Mouse (Mus musculus): Measurements from ENCODE around the gene Fgfr2. TPM values are rescaled to one million over a fixed set of nuclear protein-coding genes. Genes with fewer than 3 reads are reported as not detected.

Fgfr2 gene
- polyA plus RNA-seq, 1 experiment: 114 TPM

DNA sequence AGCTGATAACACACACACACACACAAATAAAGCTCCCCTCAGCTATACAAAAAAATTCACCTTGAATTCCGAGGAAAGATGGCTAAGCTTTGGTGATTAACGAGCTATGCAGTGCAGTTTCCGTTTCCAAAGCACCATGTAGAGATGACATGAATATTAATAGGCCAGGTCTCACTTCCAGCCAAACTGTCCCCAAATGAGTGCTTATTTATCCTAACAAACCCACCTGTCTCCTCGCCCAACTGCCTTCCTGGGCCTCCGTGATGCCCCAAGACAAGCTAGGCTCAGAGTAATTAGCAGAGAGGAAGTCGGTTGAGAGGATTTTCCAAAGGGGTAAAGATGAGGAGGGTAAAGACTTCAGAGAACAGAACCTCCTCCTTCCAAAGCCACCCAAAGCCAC, 2652.1 kb downstream of the Fgfr2 start:
- TF ChIP-seq CTCF (IDR thresholded peaks at IDR 0.05; ENCODE audit: insufficient read depth, low read length): no peak
- no peak for TF ChIP-seq POLR2A (IDR thresholded peaks at IDR 0.05; ENCODE audit: borderline replicate concordance, extremely low read depth, low read depth, low read length)
- Histone ChIP-seq H3K4me3 (replicated peaks; ENCODE audit: extremely low read depth, low read depth, low read length) (no peak overlapping the region), H3K4me1 (ENCODE audit: control insufficient read depth, insufficient read depth, low read length) (no peaks in the 10 kb centered on the region)
- no peak for DNase-seq
- 72% methylated on average over 6 of the region's 6 CpGs for WGBS

DNA sequence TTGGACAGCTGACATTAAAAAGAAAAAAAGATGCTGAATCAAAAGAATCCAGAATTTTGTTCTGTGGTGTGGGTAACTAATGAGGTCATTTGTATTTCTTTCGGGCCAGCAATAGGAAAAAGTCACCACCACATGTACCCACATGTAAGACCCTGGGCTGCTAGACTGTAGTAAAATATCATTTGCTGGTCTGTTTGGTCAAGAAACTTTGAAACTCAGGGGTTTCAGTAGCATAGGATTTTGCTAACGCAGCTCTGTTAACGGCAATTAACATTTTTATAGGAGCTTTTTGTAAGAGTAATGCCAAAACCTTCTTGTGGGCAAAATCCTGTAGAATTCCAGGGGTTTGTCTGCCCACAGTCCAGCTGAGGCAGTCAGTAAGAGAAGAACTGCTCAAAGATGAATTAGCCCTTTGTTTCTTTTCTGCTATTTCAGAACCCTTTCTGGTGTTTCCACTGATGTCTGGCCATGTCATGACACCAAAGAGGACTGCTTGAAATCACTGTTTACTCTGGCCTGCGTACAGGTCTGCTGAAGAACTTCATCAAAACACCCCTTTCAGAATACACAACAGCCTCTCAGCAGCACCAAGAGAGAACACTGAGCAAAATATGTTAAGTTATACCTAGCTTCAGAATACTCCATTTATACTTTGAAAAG, 2667.4 kb downstream of the Fgfr2 start:
- H3K4me1 ChIP-seq (ENCODE audit: control insufficient read depth, insufficient read depth, low read length): no peaks in the 10 kb centered on the region
- TF ChIP-seq CTCF (IDR thresholded peaks at IDR 0.05; ENCODE audit: insufficient read depth, low read length): no peak
- no peak for DNase-seq
- WGBS: 75% methylated on average over 4 of the region's 4 CpGs
- no peak overlapping the region for H3K4me3 ChIP-seq (replicated peaks; ENCODE audit: extremely low read depth, low read depth, low read length)

DNA sequence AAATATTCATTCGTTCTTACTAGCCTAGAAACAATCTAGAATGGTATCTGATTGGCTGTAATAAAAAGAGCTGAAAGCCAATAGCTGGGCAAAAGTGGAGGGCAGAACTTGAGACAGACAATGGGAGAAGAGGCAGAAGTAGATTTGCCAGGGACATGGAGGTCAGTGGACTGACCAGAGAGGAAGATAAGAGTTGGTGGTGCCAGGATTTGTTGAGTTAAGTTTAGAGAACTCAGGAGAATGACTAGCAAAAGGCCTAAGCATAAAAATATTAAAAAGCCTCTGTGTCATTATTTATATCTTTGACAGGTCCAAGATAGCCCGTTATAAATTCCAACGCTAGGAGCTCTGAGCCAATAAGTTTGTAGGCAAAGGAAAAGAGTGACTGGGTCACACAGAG, 2668.9 kb downstream of the Fgfr2 start:
- no peak for DNase-seq
- WGBS: 43% methylated on average over 3 of the region's 3 CpGs
- Histone ChIP-seq H3K4me3 (replicated peaks; ENCODE audit: extremely low read depth, low read depth, low read length) (no peak overlapping the region), H3K4me1 (ENCODE audit: control insufficient read depth, insufficient read depth, low read length) (no peaks in the 10 kb centered on the region)
- TF ChIP-seq POLR2A (IDR thresholded peaks at IDR 0.05; ENCODE audit: borderline replicate concordance, extremely low read depth, low read depth, low read length) (no peak), CTCF (IDR thresholded peaks at IDR 0.05; ENCODE audit: insufficient read depth, low read length) (no peak)

DNA sequence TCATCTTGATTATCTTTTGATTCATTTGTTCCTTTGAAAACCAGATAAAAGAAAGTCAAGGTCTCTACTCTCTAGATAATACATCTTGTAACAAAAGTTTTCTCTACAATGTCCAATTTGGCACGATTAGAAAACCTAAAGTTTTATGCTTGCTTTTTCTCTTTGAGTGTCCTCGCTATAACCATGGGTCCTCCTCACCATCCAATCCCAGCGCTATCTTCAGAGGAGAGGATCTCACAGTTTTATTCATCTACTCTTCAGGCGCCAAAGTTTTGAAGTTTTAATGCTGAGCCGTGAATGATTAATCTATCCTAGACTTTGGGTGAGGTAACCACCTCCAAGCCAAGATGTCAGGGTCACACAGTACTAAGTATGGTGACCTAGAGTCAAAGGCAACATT, 2687.4 kb downstream of the Fgfr2 start:
- no peak for DNase-seq
- H3K4me1 ChIP-seq (ENCODE audit: control insufficient read depth, insufficient read depth, low read length): no peaks in the 10 kb centered on the region
- TF ChIP-seq CTCF (IDR thresholded peaks at IDR 0.05; ENCODE audit: insufficient read depth, low read length) (no peak), POLR2A (IDR thresholded peaks at IDR 0.05; ENCODE audit: borderline replicate concordance, extremely low read depth, low read depth, low read length) (no peak)
- no peak overlapping the region for H3K4me3 ChIP-seq (replicated peaks; ENCODE audit: extremely low read depth, low read depth, low read length)
- 87% methylated on average over 5 of the region's 5 CpGs for WGBS

DNA sequence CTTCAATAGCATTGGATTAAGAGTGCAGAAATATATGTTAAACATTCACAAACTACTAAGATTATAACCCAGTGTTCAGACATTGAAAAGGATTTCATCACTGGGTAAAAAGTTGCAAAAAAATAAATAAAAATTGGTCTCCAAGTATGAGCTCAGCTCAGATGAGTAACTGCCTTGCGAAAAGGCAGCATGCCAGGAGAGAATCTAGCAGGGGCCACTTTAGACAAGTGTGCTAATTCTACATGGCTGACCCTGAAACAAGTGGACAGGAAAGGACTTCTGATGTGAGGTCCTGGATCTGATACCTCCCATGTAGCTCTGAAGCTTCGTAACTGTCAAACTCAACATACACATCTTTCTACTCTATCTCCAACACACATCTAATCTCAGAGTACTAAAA, 2691.0 kb downstream of the Fgfr2 start:
- DNase-seq: no peak
- TF ChIP-seq POLR2A (IDR thresholded peaks at IDR 0.05; ENCODE audit: borderline replicate concordance, extremely low read depth, low read depth, low read length): no peak
- no peak for TF ChIP-seq CTCF (IDR thresholded peaks at IDR 0.05; ENCODE audit: insufficient read depth, low read length)
- Histone ChIP-seq H3K4me3 (replicated peaks; ENCODE audit: extremely low read depth, low read depth, low read length) (no peak overlapping the region), H3K4me1 (ENCODE audit: control insufficient read depth, insufficient read depth, low read length) (no peaks in the 10 kb centered on the region)
- WGBS: 79% methylated on average over 2 of the region's 2 CpGs

DNA sequence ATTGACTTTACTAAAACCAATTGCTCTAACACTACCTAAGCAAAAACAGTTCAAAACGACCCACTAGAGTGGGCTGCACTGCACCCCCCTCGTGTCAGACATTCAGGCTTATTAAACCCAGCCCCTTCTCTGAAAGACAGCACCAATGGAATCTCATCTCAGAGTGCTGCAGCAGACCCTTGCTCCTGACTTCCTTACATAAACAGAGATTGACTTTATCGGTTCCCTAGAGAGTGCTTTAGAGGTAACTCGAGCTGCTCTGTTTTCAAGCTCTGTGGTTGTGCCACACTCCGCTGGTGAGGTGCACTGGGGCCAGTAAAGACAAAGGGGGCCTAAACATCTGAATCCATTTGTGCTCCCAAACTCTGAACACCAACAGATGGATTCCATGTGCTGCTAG, 2696.6 kb downstream of the Fgfr2 start:
- no peak for TF ChIP-seq CTCF (IDR thresholded peaks at IDR 0.05; ENCODE audit: insufficient read depth, low read length)
- TF ChIP-seq POLR2A (IDR thresholded peaks at IDR 0.05; ENCODE audit: borderline replicate concordance, extremely low read depth, low read depth, low read length): no peak
- no peak for DNase-seq
- WGBS: 29% methylated on average over 5 of the region's 5 CpGs
- Histone ChIP-seq H3K4me3 (replicated peaks; ENCODE audit: extremely low read depth, low read depth, low read length) (no peak overlapping the region), H3K4me1 (ENCODE audit: control insufficient read depth, insufficient read depth, low read length) (no peaks in the 10 kb centered on the region)

DNA sequence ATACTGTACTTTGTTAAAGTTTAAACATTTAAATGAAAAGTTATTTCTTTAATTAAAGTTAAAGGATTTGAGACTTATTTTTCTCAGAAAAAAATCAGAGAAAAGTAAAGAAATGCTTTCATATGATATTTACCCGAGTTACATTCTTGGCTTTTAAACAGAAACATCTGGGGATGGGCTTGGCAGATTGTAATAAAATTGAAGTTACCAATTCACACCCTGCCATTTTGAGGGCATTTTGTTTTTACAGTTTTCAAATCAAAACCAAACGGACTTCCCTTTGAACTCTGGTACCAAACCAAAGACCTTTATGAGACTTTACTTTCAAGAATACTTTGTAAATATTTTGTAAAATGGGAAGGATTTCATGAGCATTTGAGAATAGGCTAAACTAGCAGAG, 2697.2 kb downstream of the Fgfr2 start:
- Histone ChIP-seq H3K4me1 (ENCODE audit: control insufficient read depth, insufficient read depth, low read length) (no peaks in the 10 kb centered on the region), H3K4me3 (replicated peaks; ENCODE audit: extremely low read depth, low read depth, low read length) (no peak overlapping the region)
- TF ChIP-seq CTCF (IDR thresholded peaks at IDR 0.05; ENCODE audit: insufficient read depth, low read length) (no peak), POLR2A (IDR thresholded peaks at IDR 0.05; ENCODE audit: borderline replicate concordance, extremely low read depth, low read depth, low read length) (no peak)
- DNase-seq: no peak
- WGBS: 57% methylated on average over 2 of the region's 2 CpGs

DNA sequence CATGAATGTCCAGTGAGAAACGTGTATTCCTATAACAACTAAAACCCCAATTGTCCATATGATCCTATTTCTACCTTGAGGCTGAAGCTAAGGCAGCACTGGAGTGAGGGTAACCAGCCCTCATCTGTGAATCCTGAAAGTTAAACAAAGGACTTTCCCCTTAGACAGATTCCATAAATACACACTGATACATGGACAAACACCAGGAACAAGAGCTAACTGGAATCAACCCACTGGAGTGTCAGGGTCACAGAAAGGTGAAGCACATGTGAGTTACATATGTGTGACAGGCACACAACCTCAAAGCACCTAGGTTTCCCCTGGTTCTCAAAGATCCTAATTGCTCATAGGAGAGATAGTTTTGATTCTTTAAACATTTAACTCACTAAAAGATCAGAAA, 2703.2 kb downstream of the Fgfr2 start:
- DNase-seq: no peak
- H3K4me3 ChIP-seq (replicated peaks; ENCODE audit: extremely low read depth, low read depth, low read length): no peak overlapping the region
- TF ChIP-seq CTCF (IDR thresholded peaks at IDR 0.05; ENCODE audit: insufficient read depth, low read length) (no peak), POLR2A (IDR thresholded peaks at IDR 0.05; ENCODE audit: borderline replicate concordance, extremely low read depth, low read depth, low read length) (no peak)
- no peaks in the 10 kb centered on the region for H3K4me1 ChIP-seq (ENCODE audit: control insufficient read depth, insufficient read depth, low read length)
- WGBS: 57% methylated on average over 1 of the region's 1 CpGs

DNA sequence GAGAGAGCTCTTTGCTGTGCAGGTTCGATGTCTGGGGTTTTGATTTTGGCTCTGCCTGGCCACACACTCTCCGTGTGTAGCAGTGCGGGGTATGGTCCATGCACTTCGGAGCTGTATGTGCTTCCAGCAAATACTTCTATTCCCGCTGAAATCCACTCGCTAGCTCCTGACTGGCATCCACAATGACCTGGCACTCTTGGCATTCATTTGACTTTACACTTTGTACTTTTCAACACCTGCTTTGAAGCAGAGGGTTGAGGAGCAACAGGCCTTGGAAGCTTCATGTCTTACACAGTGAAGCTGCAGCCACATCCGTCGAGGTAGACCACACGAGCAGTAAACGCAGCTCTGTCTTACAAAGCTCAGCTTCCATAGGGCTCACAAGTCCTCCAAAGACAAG, 2715.5 kb downstream of the Fgfr2 start:
- 87% methylated on average over 10 of the region's 10 CpGs for WGBS
- H3K4me1 ChIP-seq (ENCODE audit: control insufficient read depth, insufficient read depth, low read length): no peaks in the 10 kb centered on the region
- no peak for TF ChIP-seq POLR2A (IDR thresholded peaks at IDR 0.05; ENCODE audit: borderline replicate concordance, extremely low read depth, low read depth, low read length)
- no peak for DNase-seq
- H3K4me3 ChIP-seq (replicated peaks; ENCODE audit: extremely low read depth, low read depth, low read length): no peak overlapping the region

DNA sequence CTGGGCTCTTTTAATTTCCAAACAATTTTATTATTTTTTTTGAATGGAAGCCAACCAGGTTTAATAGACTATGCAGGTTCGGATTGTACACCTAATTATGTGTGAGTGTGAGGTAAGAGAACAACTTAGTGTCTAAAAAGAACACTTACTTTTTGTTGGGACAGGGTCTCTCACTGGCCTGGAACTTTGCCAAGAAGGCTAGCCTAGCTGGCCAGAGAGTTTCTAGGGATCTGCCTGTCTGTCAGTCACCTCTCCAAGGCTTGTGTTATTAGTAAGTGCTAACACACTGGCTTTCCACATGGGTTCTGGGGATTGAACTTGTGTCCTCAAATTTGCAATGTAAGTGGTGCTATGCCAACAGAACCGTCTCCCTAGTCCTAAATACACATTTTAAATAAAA, 2719.8 kb downstream of the Fgfr2 start:
- 70% methylated on average over 2 of the region's 2 CpGs for WGBS
- no peak for DNase-seq
- Histone ChIP-seq H3K4me1 (ENCODE audit: control insufficient read depth, insufficient read depth, low read length) (no peaks in the 10 kb centered on the region), H3K4me3 (replicated peaks; ENCODE audit: extremely low read depth, low read depth, low read length) (no peak overlapping the region)
- TF ChIP-seq POLR2A (IDR thresholded peaks at IDR 0.05; ENCODE audit: borderline replicate concordance, extremely low read depth, low read depth, low read length) (no peak), CTCF (IDR thresholded peaks at IDR 0.05; ENCODE audit: insufficient read depth, low read length) (no peak)
